Mouse (Mus musculus) forebrain, embryonic 16.5 days (tissue): ENCODE measurements around the gene Tbk1. TPM values are rescaled to one million over a fixed set of nuclear protein-coding genes. Genes with fewer than 3 reads are reported as not detected.

Source experiments
- ATAC-seq: fragments of 200-750 bp; cut with Nextera tagmentation; 2 replicates; pipeline ENCODE4 v1.8.0; 2017; ENCODE audit warnings: mild to moderate bottlenecking, moderate library complexity
- H3K27ac ChIP-seq: fragments of 300-500 bp; sonication (generic); 2 replicates; pipeline ENCODE4 v1.5.1; 2014; ENCODE audit warnings: low read length, control low read depth
- H3K27me3 ChIP-seq: fragments of 300-500 bp; sonication (generic); replicated peaks from 2 replicates; pipeline ENCODE4 v1.6.1; 2014; ENCODE audit warnings: low read length; ENCODE audit not compliant: control insufficient read depth, insufficient read depth
- H3K36me3 ChIP-seq: fragments of 300-500 bp; sonication (generic); 2 replicates; pipeline ENCODE4 v1.6.1; 2014; ENCODE audit not compliant: control insufficient read depth, insufficient read depth
- H3K4me1 ChIP-seq: fragments of 300-500 bp; sonication (generic); replicated peaks from 2 replicates; pipeline ENCODE4 v1.6.1; 2014; ENCODE audit warnings: low read length; ENCODE audit not compliant: control insufficient read depth, insufficient read depth
- H3K4me2 ChIP-seq: fragments of 300-500 bp; sonication (generic); 2 replicates; pipeline ENCODE4 v1.6.1; 2014; ENCODE audit warnings: mild to moderate bottlenecking, low read length, control low read depth
- H3K4me3 ChIP-seq: fragments of 300-500 bp; sonication (generic); replicated peaks from 2 replicates; pipeline ENCODE4 v1.5.1; 2014; ENCODE audit warnings: mild to moderate bottlenecking, low read length, control low read depth
- H3K9ac ChIP-seq: fragments of 300-500 bp; sonication (generic); replicated peaks from 2 replicates; pipeline ENCODE4 v1.6.1; 2014; ENCODE audit warnings: low read depth, low read length, control low read depth
- H3K9me3 ChIP-seq: fragments of 300-500 bp; sonication (generic); 2 replicates; pipeline ENCODE4 v1.6.1; 2016; ENCODE audit warnings: low read length; ENCODE audit not compliant: control insufficient read depth
- WGBS: fragments of 180-500 bp; shearing (Covaris S2); extraction: QIAGEN DNeasy Blood & Tissue Kit; methylation state at CpG from one replicate; pipeline ENCODE4 v1.1.7; 2014; 5-methylcytosine and 5-hydroxymethylcytosine counted together
- polyA plus RNA-seq: library from polyadenylated mRNA; unstranded; fragments of >200 nt; fragmentation: Nextera tagmentation; extraction: Ambion mirVana; gene quantifications from 2 replicates; pipeline ENCODE4 v1.2.1, GENCODE M21; 2015

Gene Tbk1
- polyA plus RNA-seq, 1 experiment from 2014 or later: 38.4 TPM

DNA sequence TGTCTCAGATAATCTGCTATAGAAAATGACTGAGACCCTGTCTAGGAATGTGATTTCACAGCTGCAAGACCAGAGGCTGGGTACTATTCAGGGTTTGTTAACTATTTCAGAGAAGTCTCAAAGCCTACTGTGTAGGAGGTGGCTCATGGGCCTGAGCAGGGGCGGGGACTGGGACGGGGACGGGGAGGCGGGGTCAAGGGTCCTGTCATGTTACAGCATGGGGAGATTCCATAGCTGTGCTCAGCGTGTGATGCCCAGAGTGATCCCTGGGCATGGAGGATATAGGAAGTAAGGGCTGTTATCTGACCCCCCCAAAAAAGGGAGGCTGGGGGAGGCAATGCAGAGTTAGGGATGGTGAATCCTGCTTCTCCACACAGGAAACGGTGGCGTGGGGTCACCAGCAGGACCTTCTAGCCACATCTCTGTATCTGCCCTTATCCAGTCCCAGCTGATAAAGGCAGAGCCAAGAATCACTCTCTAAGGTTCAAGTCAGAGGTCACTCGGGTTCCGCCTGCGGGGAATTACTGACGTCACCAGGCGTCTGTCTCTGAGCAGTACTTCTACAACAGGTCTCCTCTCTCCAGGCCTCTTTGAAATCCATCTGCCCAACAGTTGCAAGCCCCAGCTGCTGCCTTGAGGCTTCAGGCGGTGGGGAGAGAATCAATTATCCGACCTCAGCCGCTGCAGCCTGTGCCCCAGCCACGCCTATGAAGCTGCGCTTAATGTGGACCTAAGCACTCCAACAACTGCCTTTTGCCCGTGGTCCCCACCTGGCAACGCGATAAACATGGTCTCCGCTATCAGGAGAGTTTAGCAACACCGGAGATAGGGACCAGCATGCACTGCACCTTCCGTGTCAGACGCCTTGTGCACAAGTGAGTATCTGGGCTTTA lies 76.6 kb downstream of the Tbk1 start:
- Histone ChIP-seq H3K27me3 (no peaks in the 10 kb centered on the region), H3K9me3 (no peaks in the 10 kb centered on the region), H3K36me3 (no peaks in the 10 kb centered on the region), H3K27ac (no peak overlapping the region), H3K4me3 (no peak overlapping the region), H3K9ac (no peak overlapping the region), H3K4me2 (no peak overlapping the region), H3K4me1 (peaks cover 16% of the 10 kb centered on the region)
- ATAC-seq: no peak
- WGBS: 43% methylated on average over 24 of the region's 24 CpGs

DNA sequence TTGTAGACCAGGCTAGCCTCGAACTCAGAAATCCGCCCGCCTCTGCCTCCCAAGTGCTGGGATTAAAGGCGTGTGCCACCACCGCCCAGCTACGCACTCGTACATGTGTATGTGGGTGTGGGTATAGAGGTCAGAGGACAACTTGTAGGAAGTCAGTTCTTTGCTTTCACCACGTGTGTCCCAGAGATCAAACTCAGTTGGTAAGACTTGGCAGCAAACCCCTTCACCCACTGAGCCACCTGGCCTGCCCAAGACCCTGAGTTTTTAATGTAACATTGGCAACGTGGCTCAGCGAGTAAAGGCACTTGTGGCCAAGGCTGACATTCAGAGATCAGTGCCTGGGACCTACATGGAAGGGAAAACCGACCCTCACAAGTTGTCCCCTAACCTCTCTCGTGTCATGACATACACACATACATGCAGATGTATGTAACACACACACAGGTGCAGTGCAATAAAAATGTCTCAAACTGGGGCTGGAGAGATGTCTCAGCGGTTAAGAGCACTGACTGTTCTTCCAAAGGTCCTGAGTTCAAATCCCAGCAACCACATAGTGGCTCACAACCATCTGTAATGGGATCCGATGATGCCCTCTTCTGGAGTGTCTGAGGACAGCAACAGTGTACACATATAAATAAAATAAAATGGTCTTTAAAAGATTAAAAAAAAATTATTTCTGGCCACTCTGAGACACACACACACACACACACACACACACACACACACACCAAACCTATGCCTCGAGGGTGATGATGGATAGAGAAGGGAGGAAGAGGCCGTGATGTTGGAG lies 78.6 kb downstream of the Tbk1 start:
- H3K27ac ChIP-seq: no peak overlapping the region

DNA sequence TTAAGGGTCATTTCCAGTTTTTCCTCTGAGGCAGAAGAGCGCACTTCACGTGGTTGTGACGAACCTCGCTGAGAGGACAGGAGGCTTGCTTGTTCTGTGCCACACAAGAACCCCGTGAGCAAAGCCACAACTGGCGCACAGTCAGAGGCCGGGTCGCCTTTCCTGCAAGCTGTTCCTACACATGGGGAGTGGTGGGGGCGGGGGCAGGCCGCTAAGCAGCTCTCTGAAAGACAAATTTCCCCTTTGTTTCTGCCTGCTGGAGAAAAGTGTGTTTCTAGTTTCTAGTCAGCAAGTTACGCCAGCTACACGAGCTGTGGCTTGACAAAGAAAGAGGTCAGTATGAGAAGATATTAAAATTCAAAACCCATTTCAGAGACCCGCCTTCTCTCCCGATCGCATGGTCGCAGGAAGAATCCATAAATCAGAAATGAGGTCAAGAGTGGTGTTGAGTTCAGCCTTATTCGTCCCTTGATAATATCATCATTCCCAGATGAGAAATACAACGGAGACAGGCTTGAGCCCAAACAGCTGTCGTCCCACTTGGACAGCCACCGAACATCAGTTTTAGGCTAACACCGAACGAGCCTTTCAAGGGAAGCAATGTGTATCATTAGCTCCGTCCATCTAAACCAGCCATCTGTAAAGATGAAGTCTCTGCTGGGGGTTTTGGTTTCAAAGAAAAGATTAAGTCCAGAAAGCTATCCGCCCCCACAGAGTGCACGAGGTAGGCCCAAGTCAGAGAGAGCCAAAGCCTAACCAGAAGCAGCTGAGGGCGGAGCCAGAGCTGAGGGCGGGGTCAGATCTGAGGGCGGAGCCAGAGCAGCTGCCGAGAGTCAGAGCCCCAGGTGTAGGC lies 79.6 kb downstream of the Tbk1 start:
- no peak overlapping the region for H3K4me2 ChIP-seq
- peak overlapping the region; percentile 55 for H3K27ac ChIP-seq
- H3K9ac ChIP-seq: no peak overlapping the region
- no peaks in the 10 kb centered on the region for H3K27me3 ChIP-seq
- peaks cover 21% of the 10 kb centered on the region for H3K4me1 ChIP-seq
- ATAC-seq: no peak
- no peak overlapping the region for H3K4me3 ChIP-seq
- H3K36me3 ChIP-seq: no peaks in the 10 kb centered on the region
- no peaks in the 10 kb centered on the region for H3K9me3 ChIP-seq
- 54% methylated on average over 29 of the region's 29 CpGs for WGBS

More for the DNA sequence above, 78.6 kb downstream of the Tbk1 start:
- Histone ChIP-seq H3K27me3 (no peaks in the 10 kb centered on the region), H3K9ac (no peak overlapping the region), H3K4me1 (peaks cover 21% of the 10 kb centered on the region), H3K36me3 (no peaks in the 10 kb centered on the region), H3K4me3 (no peak overlapping the region), H3K9me3 (no peaks in the 10 kb centered on the region), H3K4me2 (no peak overlapping the region)
- WGBS: 91% methylated on average over 16 of the region's 16 CpGs
- ATAC-seq: no peak

DNA sequence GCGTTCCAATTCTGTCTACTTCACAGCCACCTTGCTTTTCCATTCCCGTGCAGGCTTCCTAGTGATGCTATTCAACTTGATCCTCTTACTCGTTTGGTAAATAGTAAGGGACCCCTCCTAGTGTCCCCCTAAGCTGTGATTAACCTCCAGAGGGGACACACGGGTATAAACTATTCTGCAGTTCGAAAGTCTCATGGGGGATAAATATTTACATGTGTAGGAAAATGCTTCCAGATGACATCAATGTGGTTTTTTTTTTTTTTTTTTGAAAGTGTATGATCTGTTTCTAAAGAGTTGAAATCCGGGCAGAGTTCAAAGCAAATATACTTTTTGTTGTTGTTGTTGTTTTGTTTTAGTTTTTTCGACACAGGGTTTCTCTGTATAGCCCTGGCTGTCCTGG lies 80.7 kb downstream of the Tbk1 start:
- WGBS: 55% methylated on average over 7 of the region's 7 CpGs
- Histone ChIP-seq H3K9ac (no peak overlapping the region), H3K9me3 (no peaks in the 10 kb centered on the region), H3K27ac (peak overlapping the region; percentile 80), H3K4me2 (peak overlapping the region; percentile 57), H3K27me3 (no peaks in the 10 kb centered on the region), H3K4me3 (no peak overlapping the region; the same call in 1 of the 2 replicates), H3K36me3 (no peaks in the 10 kb centered on the region), H3K4me1 (peaks cover 27% of the 10 kb centered on the region)
- no peak for ATAC-seq

DNA sequence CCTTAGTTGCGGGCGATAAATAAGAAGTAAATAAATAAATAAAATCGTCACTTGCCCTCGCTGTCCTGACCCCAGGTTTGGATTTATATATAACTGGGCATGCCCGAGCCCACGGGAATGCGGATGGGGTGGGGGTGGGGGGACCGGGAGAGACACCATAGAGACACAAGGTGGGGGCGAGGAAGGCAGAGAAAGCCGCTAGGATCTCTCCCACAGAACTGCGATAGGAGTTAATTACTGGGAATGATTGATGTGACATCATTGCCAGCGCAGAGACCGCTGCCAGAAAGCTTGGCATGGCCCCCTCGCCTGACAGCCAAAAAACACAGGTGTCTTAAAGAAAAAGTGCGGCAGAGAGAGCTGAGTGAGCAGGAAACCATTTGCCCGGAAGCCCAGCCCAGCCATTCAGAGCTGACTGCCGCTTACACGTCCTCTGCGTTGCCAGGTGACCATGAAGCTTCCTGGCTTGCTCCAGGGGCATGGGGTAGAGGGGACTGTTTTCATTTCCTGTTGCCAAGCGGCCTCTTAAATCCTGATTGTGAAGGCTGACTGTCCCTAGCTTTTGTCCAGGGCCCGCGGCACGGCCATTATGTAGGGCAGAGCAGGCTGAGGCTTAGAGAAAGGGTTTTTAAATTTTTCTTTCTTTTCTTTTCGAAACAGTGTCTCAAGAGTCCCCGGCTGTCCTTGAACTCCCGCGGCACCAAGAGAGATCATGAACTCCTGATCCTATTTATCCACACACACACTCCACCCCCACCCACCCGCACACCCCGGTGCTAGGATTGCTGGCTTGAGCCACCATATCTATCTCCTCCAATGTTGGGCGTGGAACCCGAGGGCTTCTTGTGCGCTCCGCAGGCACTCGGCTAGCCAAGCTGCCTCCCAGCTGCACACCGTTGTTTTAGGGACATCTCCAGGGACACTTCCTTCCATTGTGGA lies 81.3 kb downstream of the Tbk1 start:
- H3K9me3 ChIP-seq: no peaks in the 10 kb centered on the region
- WGBS: 17% methylated on average over 35 of the region's 35 CpGs
- peak overlapping the region; percentile 34 for H3K4me3 ChIP-seq

DNA sequence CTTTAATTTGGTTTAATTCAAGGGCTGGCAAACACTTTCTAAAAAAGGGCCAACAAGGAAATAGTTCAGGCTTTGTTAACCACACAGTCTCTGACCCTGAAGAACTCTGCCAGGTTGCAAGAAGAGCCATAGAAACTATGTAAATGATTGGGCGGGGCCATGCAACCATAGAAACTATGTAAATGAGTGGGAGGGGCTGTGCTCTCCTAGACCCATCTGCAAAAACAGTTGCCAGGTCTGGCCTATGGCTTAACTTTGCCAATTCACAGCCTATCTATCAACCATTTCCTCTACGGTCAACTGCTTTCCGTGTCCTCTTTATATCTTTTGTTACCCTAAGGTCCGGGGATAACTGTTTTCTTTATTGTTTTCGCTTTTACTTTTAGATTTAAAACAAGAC lies 85.4 kb downstream of the Tbk1 start:
- H3K36me3 ChIP-seq: no peaks in the 10 kb centered on the region
- no peak overlapping the region for H3K27ac ChIP-seq
- no peaks in the 10 kb centered on the region for H3K27me3 ChIP-seq
- no peak overlapping the region for H3K9ac ChIP-seq
- no peak overlapping the region for H3K4me3 ChIP-seq
- H3K4me1 ChIP-seq: peaks cover 21% of the 10 kb centered on the region
- ATAC-seq: no peak
- WGBS: 55% methylated on average over 5 of the region's 5 CpGs
- no peak overlapping the region for H3K4me2 ChIP-seq
- H3K9me3 ChIP-seq: no peaks in the 10 kb centered on the region

More for the DNA sequence above, 81.3 kb downstream of the Tbk1 start:
- peak overlapping the region; percentile 57 for H3K4me2 ChIP-seq
- peaks cover 30% of the 10 kb centered on the region for H3K4me1 ChIP-seq
- peak; percentile 95 for ATAC-seq
- H3K27ac ChIP-seq: peak overlapping the region; percentile 80
- H3K27me3 ChIP-seq: no peaks in the 10 kb centered on the region
- H3K9ac ChIP-seq: peak overlapping the region; percentile 45
- H3K36me3 ChIP-seq: no peaks in the 10 kb centered on the region

DNA sequence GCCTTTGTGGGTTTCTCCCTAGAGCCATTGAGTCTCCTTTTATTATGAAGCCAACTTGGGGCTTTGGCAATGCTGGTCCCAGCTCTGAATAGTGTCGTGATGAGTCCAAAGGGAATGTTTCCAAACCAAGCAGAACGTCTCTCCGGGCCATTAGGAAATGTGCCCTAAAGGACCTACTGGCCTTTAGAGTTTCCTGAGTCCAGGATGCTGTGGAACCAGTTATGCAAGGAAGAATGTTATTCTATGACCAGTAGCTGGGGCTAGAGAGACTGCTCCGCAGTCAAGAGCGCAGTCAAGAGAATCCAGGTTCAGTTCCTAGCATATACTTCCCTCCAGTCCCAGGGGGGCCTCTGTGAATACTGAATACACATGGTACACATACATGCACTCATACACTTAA lies 86.6 kb downstream of the Tbk1 start:
- Histone ChIP-seq H3K36me3 (no peaks in the 10 kb centered on the region), H3K27me3 (no peaks in the 10 kb centered on the region), H3K9me3 (no peaks in the 10 kb centered on the region), H3K4me1 (peaks cover 15% of the 10 kb centered on the region), H3K9ac (no peak overlapping the region), H3K4me3 (no peak overlapping the region), H3K4me2 (no peak overlapping the region), H3K27ac (no peak overlapping the region)
- no peak for ATAC-seq
- WGBS: 80% methylated on average over 5 of the region's 5 CpGs

DNA sequence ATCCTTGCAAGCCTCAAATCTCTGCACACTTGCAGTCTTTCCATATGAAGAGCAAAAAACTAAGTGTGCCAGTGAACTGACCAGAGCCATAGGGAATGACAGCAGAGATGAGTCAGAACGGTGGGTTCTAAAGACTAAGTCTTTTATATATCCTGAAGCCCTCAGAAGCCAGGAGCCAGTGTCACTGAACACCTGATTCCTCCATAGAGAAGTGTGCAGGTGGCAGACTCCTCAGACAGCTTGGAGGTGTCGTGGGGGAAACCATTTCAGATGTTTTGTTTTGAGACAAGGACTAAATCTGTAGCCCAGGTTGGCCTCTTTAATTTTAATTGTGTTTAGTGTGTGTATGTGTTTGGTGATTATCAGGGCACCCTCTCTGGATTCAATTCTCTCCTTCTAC lies 87.5 kb downstream of the Tbk1 start:
- Histone ChIP-seq H3K9ac (no peak overlapping the region), H3K27me3 (no peaks in the 10 kb centered on the region), H3K36me3 (no peaks in the 10 kb centered on the region), H3K4me2 (no peak overlapping the region), H3K4me1 (peaks cover 10% of the 10 kb centered on the region), H3K9me3 (no peaks in the 10 kb centered on the region), H3K27ac (no peak overlapping the region), H3K4me3 (no peak overlapping the region)
- 68% methylated on average over 2 of the region's 2 CpGs for whole genome bisulfite sequencing
- no peak for ATAC-seq
